Mouse (Mus musculus) MEL (cell line): ENCODE results near the gene Polr1e. TPM values are rescaled to one million over a fixed set of nuclear protein-coding genes. Genes with fewer than 3 reads are reported as not detected.
"Not testable (repeated sequence)": the region's sequence is repeated elsewhere in the genome, so short reads cannot be mapped to it uniquely, and the experiment has no call there.

Experiments
- DNase-seq: peaks from one replicate; pipeline ENCODE4 v3.0.0; 2011; ENCODE audit warnings: low read depth, low spot score
- H3K27ac ChIP-seq: 2 replicates; pipeline ENCODE4 v1.5.1; 2012; ENCODE audit warnings: low read depth, mild to moderate bottlenecking, control low read depth, low read length, moderate library complexity; ENCODE audit not compliant: control insufficient read depth
- H3K27me3 ChIP-seq, 2 experiments: fragments of 150-350 bp in 1 of 2; sonication (generic) in 1 of 2; 2 replicates each; pipeline ENCODE4 v1.6.1; 2012; ENCODE audit warnings: low read length in 2 of 2, mild to moderate bottlenecking in 2 of 2, improper control_type of control experiment in 1 of 2, moderate library complexity in 1 of 2; ENCODE audit not compliant: insufficient read depth in 2 of 2, control insufficient read depth in 1 of 2
- H3K36me3 ChIP-seq, 2 experiments: 2 replicates each; pipeline ENCODE4 v1.6.1; 2012 to 2014; ENCODE audit warnings: low read length in 2 of 2, improper control_type of control experiment in 1 of 2, inconsistent platforms in 1 of 2, mild to moderate bottlenecking in 1 of 2; ENCODE audit not compliant: insufficient read depth in 2 of 2, control insufficient read depth in 1 of 2
- H3K4me1 ChIP-seq, 2 experiments: fragments of 150-350 bp in 1 of 2; sonication (generic) in 1 of 2; 2 replicates each; pipeline ENCODE4 v1.6.1; 2012; ENCODE audit warnings: low read length in 2 of 2, improper control_type of control experiment in 1 of 2, mild to moderate bottlenecking in 1 of 2; ENCODE audit not compliant: insufficient read depth in 2 of 2, control insufficient read depth in 1 of 2
- H3K4me3 ChIP-seq, 2 experiments: fragments of 150-350 bp in 1 of 2; sonication (generic) in 1 of 2; 2 replicates each; pipeline ENCODE4 v1.5.1; 2012; ENCODE audit warnings: low read depth in 2 of 2, low read length in 2 of 2, mild to moderate bottlenecking in 2 of 2, moderate library complexity in 2 of 2, control low read depth in 1 of 2, improper control_type of control experiment in 1 of 2; ENCODE audit not compliant: control insufficient read depth in 1 of 2, insufficient read depth in 1 of 2
- H3K79me2 ChIP-seq: 2 replicates; pipeline ENCODE4 v1.6.1; 2012; ENCODE audit warnings: mild to moderate bottlenecking, low read length, moderate library complexity; ENCODE audit not compliant: control insufficient read depth, poor library complexity, insufficient read depth
- H3K9ac ChIP-seq: 2 replicates; pipeline ENCODE4 v1.6.1; 2012; ENCODE audit warnings: low read depth, mild to moderate bottlenecking, control low read depth, low read length, moderate library complexity; ENCODE audit not compliant: control insufficient read depth, poor library complexity, severe bottlenecking
- H3K9me3 ChIP-seq: fragments of 150-350 bp; sonication (generic); replicated peaks from 2 replicates; pipeline ENCODE4 v1.6.1; 2012; ENCODE audit warnings: mild to moderate bottlenecking, low read length, improper control_type of control experiment, moderate library complexity; ENCODE audit not compliant: insufficient read depth
- EP300 ChIP-seq, 2 experiments: IDR thresholded peaks; 2 replicates each; pipeline ENCODE4 v1.6.1; 2011; ENCODE audit warnings: improper control_type of control experiment in 2 of 2, low read length in 2 of 2, low read depth in 1 of 2, mild to moderate bottlenecking in 1 of 2
- MXI1 ChIP-seq: IDR thresholded peaks from 2 replicates; pipeline ENCODE4 v1.6.1; 2011; ENCODE audit warnings: mild to moderate bottlenecking, low read depth, low read length, improper control_type of control experiment
- NRF1 ChIP-seq: IDR thresholded peaks from 2 replicates; pipeline ENCODE4 v1.6.1; 2014; ENCODE audit warnings: low read depth, mild to moderate bottlenecking, inconsistent platforms, low read length, improper control_type of control experiment, moderate library complexity; ENCODE audit not compliant: poor library complexity, insufficient read depth, severe bottlenecking
- SMC3 ChIP-seq: IDR thresholded peaks from 2 replicates; pipeline ENCODE4 v1.6.1; 2011; ENCODE audit warnings: low read depth, low read length, improper control_type of control experiment
- TAL1 ChIP-seq: IDR thresholded peaks from 2 replicates; pipeline ENCODE4 v1.6.1; 2012; ENCODE audit warnings: mild to moderate bottlenecking, inconsistent platforms, low read length, moderate library complexity, mixed read lengths
- polyA plus RNA-seq, 2 experiments: library from polyadenylated mRNA; stranded (reverse) in 1 of 2; unstranded in 1 of 2; fragments of >175 nt in 1 of 2; fragments of >200 nt in 1 of 2; gene quantifications; 2 replicates each; pipeline versions ENCODE4 v1.2.1 to v1.2.4; 2012; ENCODE audit warnings: low replicate concordance in 2 of 2, low read depth in 1 of 2; ENCODE audit not compliant: insufficient read length in 2 of 2, insufficient read depth in 1 of 2, missing spikeins in 1 of 2
- total RNA-seq: library from RNA; depleted of rRNA; stranded (reverse); fragments of 300-350 nt; gene quantifications from 2 replicates; pipeline ENCODE4 v1.2.3, GENCODE M21; 2012

Polr1e gene
- total and polyA plus RNA-seq, 3 experiments, result 40.8 to 51.5 TPM; not detected in 1

GRCm38 (mm10) chr4:44990560-44990959, 27.8 kb upstream of the Polr1e start:
- Histone ChIP-seq H3K27ac (no peak overlapping the region), H3K9me3 (no peaks in the 10 kb centered on the region), H3K4me1 (no peaks in the 10 kb centered on the region; a peak in 1 of 4 replicates), H3K4me3 (no peak overlapping the region), H3K27me3 (no peaks in the 10 kb centered on the region), H3K79me2 (no peaks in the 10 kb centered on the region), H3K9ac (no peak overlapping the region), H3K36me3 (no peaks in the 10 kb centered on the region)
- TF ChIP-seq EP300 (IDR thresholded peaks at IDR 0.05; ENCODE audit: low read depth in 1 of 2, low read length in 2 of 2) (no peak), SMC3 (no peak), MXI1 (no peak)
- DNase-seq, result no peak

GRCm38 (mm10) chr4:44992330-44992729, 26.1 kb upstream of the Polr1e start:
- not testable (repeated sequence) for H3K4me1 ChIP-seq, H3K79me2 ChIP-seq, H3K27ac ChIP-seq, H3K9me3 ChIP-seq, H3K9ac ChIP-seq, DNase-seq, H3K4me3 ChIP-seq, H3K36me3 ChIP-seq, H3K27me3 ChIP-seq

GRCm38 (mm10) chr4:44993179-44993578, 25.2 kb upstream of the Polr1e start:
- H3K27me3 ChIP-seq, H3K4me3 ChIP-seq, DNase-seq, H3K27ac ChIP-seq, H3K79me2 ChIP-seq, H3K36me3 ChIP-seq, H3K4me1 ChIP-seq, H3K9ac ChIP-seq, H3K9me3 ChIP-seq: not testable (repeated sequence)

GRCm38 (mm10) chr4:44993847-44994246, 24.5 kb upstream of the Polr1e start:
- H3K27me3 ChIP-seq, result no peaks in the 10 kb centered on the region
- no peak overlapping the region for H3K4me3 ChIP-seq
- H3K9me3 ChIP-seq, result no peaks in the 10 kb centered on the region
- H3K79me2 ChIP-seq, result no peaks in the 10 kb centered on the region
- no peak overlapping the region for H3K27ac ChIP-seq
- H3K9ac ChIP-seq, result no peak overlapping the region
- peak; percentile 57 for DNase-seq
- H3K36me3 ChIP-seq, result no peaks in the 10 kb centered on the region
- no peaks in the 10 kb centered on the region; a peak in 1 of 4 replicates for H3K4me1 ChIP-seq
- TF ChIP-seq TAL1 (peak; percentile 84), NRF1 (no peak)
